Mouse (Mus musculus) natural killer cell, adult 2 months (primary cell): ENCODE measurements around the gene Pdik1l.

Experiments used
- DNase-seq, 2 experiments: peaks; one replicate each; pipeline ENCODE4 v3.0.0; 2022; ENCODE audit warnings: low spot score in 2 of 2

Pdik1l gene

DNA sequence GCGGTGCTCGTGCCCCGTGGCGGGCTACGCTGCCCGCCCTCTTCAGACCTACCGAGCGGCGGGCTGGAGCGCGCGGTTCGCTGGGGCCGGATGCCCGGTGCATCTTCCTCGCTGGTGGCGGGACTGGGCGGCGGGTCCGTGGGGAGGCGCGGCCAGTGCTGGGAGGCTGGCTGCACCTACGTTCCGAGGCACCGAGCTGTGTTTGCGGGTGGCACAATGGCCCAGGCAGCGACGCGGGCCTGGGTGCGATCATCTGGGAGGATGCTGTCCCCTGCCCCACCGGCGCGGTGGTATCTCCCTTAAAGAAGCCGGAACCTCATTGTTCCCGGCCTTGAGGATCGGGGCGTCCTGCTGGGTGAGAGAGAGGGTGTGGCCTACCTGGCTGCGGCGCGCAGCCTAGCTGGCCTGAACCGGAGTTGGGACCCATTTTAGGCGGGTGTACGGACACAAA is at the start of gene Pdik1l:
Gene Pdik1l (minus strand): TSS at position 321 of the 451 bp plus-strand sequence.
- peak; percentile 72 to 80 for DNase-seq

DNA sequence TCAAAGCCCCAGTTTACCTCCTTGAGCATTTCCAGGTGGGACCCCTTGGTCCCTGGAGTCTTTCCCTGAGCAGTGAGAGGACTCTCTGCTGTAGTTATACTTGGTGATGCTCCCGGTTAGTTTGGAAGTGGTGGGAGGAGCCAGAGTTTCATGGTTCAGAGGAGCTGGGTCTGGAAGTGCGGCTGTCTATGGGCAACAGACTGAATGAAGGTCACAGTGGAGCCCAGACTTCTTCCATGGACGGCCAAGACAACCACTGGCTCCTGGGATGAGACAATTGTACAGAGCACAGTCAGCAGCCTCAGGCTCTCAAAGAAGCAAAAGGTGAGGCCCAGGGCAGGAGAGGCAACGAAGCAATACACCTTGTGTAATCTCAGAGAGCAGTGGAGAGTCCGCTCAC is 42.6 kb upstream of the Pdik1l start:
- DNase-seq = no peak

DNA sequence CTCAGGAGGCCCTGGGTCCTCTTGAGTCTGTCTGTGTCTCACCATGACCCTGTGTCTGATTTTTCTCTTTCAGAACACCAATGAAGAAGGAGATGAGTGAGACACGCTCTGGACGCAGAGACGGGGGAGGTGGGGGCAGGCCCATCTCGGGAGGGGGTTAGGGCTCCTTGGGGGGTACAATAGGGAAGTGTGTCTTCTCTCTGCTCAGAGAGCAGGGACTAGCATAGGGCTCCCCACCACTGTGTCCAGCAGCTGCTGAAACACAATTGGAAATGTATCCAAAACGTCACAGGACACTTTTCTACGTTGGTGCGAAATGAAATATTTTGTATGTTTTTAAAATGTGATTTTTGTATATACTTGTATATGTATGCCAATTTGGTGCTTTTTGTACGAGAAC is 41.1 kb upstream of the Pdik1l start:
- no peak for DNase-seq

DNA sequence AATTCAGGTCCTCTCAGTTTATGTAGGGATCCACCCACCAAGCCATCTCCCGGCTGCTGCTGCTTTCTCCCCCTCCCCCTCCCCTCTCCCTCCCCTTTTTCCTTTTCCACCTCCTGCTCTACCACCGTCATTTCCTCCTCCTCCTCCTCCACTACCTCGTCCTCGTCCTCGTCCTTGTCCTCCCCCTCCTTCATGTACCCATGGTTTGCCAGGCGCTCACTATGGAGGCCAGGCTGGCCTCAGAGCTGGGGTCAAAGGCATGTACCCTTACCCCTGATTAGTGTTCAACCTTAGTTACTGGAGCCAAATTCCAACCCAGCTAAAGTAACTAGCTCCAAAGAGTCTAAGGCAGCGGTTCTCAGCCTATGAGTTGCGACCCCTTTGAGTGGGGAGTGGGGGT is 40.5 kb upstream of the Pdik1l start:
- DNase-seq = no peak

DNA sequence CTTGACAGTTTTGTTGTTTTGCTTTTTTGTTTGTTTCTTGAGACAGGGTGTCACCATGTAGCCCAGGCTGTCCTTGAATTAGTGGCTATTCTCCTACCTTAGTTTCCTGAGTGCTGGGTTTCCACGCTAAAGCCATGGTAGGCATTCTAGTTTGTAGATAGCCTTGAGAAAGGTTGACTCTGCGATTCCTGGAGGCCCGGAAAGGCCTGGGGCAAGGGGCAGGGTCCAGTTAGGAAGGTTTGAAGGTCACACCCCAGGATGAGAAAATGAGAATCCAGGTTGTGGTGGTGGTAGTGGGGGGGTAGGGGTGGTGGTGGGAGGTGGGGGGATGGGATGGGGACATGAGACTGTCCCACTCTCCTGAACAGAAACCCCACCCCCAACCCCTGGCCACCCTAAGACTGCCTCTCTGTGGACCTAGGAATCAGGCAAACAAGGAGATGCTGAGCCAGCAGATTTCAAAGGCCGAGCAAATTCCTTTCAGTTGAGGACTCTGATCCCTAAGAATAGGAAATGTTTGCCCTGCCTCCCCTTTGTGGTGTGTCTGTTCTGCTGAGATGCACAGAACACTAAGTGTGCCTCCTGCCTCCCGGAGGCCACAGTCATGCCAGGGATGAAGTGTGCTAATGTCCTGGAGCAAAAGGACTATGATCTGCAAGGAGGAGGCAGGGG is 39.3 kb upstream of the Pdik1l start:
- no peak for DNase-seq

DNA sequence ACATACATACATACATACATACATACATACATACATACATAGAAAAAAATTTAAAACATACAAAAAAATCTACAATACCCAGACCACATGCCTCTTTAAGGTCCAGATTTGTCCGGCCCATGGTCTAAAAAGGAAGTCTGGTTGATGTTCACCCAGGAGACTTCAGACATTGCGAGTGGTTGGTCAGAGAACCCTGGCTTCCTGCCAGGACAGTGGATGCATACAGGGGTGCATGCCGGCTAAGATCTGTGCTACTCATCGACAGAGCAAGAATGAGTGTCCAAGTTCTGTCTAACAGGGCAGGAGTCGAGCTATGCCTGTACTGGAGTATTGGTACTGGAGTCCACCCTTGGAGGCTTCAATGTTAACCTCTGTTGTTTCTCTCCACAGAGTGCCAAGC is 37.0 kb upstream of the Pdik1l start:
- DNase-seq = no peak

DNA sequence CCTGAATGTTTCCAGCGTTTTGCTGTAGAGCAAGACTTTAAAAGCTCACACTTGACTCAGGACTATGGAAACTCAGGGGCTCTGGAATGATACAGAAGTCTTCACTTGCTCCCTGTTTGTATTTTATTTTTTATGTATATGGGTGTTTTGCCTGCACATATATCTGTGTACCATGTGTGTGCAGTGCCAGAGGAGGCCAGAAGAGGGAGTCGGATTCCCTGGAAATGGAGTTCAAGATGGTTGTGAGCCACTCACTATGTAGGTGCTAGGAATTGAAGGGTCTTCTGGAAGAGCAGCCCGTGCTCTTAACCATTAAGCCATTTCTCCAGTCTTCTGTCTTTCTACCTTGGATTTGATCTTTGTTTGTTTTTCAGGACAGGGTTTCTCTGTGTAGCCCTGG is 33.8 kb upstream of the Pdik1l start:
- no peak for DNase-seq

DNA sequence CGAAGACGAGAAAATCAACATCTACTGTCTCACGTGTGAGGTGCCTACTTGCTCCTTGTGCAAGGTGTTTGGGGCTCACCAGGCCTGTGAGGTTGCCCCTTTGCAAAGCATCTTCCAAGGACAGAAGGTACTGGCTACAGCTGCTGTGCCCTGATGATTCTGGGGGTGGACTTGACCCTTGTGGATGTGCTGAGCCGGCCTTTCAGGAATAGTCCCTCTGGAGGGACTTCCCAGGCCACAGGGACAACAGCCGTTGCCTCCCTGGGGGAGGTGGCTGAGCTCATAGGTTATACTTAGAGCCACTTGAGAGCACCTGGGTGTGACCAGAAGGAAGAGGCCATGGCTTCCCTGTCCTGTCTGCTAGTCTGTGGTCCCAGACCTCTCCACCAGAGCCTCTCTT is 32.0 kb upstream of the Pdik1l start:
- DNase-seq = no peak

DNA sequence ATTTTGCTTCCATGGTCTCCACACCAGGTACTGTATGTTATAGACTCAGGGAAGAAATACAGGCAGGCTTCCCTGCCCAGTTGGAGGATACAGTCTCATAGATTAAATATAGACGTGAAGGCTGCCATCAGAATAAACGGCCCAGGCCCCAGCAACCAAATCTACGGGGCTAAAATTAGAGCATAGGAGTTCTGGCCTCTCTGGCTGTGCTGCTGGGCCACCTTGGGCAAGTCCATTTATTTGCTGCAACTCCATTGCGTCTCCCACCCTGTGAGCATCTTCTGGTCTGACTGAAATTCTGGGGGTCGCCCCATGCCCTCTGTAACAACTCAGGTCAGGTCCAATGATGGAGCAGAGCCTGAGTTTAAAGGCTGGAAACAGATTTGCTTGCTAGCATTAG is 31.4 kb upstream of the Pdik1l start:
- DNase-seq = no peak

DNA sequence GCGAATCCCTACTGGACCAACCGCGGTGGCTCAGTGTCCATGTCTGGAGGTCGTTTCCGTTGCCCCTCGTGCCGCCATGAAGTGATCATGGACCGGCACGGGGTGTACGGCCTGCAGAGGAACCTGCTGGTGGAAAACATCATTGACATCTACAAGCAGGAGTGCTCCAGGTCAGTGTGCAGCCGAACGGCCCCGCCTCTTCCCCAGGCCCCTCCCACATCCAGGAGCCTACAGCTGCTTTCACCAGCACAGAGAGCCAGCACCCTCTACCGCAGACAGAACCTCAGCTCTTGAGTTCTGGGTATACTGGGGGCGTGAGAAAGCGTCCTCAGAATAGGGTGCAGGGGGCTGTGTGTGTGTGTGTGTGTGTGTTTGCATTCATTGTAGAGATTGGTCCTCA is 28.7 kb upstream of the Pdik1l start:
- DNase-seq = no peak

DNA sequence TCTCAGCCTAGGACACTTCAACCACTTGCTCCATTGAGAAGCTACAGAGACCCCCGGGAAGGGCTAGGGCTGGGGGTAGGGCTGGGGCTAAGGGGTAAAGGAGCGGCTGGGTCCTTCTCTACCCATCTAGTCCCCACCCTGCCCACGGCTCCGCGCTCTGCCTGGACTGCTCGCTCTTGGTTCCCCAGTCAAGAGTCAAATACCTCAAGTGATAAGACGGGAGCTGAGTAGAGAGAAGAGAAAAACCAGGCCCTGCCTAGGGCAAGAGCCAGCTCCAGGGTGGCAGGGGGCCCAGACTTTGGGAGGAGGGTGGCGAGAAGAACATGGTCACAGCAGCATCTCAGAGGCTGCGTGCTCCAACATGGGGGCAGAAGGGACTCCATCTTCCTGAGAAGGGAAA is 27.8 kb upstream of the Pdik1l start:
- no peak for DNase-seq

DNA sequence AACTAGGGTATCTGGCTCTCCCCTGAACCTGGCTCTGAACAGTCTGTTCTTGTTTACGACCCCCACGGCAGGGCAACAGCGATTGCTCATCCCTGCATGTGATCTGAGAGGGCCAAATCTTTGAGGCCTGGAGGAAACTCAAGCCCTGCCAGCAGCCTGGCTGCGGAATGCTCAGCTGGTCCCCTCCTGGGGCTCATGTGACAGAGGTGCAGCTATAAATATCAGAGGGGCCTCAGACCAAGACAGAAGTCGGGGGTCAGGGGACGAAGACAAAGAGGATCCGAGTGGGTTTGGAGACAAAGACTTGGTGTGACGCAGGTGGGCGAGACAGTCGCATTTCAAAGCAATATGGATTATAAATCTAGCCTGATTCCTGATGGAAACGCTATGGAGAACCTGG is 27.2 kb upstream of the Pdik1l start, which contains the start of gene Trim63:
Gene Trim63 (plus strand): TSS at position 245 of the 400 bp plus-strand sequence.
- DNase-seq = no peak

DNA sequence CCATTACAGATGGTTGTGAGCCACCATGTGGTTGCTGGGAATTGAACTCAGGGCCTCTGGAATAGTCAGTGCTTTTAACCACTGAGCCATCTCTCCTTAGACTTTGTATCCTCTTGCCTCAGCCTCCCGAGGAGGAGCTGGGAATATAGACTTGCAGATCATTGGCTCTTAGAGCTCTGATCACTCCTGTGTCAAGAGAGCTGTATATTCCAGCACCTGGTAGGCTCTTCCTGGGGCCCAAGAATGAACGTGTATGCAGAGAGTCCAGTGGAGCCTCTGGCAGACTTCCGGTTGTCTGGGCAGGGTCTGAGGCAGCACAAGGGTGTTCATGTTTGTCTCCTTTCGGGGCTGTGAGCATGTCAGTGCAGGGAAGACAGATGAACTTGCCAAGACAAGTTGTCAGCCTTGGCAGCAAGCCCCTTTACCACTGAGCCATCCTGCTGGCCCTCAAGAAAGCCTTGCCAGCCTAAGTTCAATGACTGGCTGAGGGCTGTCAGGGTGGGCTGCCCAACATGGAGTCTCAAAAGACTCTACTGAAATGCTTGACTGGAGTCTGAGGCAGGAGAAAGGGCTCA is 26.5 kb upstream of the Pdik1l start:
- DNase-seq = no peak

DNA sequence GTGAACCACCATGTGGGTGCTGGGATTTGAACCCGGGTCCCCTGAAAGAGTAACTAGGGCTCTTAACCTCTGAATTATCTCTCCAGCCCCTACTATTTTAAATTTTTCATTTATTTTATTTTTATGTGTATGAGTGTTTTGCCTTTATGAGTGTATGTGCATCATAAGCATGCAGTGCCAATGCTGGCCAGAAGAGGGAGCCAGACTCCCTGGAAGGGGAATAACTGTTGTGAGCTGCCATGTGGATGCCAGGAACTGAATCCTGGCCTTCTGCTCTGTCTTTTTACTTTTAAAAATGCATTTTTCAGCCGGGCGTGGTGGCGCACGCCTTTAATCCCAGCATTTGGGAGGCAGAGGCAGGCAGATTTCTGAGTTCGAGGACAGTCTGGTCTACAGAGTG is 25.2 kb upstream of the Pdik1l start:
- no peak for DNase-seq

DNA sequence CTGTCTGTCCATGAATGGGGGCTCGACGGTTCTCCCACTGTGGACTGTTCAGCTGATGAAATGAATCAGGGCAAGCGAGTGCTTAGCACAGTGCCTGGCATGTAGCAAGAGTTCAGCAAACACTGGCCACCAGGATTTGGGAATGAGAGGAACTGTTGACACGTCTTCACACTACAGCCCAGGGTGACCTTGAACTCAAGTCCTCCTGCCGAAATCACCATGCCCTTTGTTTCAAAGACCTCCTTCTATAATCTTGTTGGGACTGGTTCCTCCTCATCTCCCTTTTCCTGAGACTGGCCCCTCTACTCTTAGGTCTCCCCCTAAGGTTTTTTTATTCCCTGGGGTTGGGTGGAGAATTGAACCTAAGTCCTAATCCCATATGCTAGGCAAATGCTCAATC is 24.6 kb upstream of the Pdik1l start:
- no peak for DNase-seq

DNA sequence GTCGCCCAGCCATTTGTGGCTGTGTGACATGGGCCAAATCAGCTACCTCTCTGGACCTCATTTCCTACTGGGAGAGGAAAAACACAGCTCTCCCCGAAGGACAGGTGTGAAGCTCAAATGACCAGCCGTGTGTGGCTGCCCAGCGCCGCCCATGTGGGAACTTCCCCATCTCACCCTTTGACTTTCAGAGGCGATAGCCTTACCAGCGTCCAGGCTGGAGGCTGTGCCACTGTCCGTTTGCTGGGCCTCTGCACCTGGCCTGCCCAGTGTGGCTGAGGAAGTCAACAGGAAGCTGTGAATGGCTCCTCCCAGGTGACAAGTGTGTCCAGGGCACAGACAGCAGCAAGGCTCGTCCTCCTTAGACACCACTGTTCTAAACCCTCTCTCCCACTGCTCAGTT is 24.1 kb upstream of the Pdik1l start:
- DNase-seq = no peak

DNA sequence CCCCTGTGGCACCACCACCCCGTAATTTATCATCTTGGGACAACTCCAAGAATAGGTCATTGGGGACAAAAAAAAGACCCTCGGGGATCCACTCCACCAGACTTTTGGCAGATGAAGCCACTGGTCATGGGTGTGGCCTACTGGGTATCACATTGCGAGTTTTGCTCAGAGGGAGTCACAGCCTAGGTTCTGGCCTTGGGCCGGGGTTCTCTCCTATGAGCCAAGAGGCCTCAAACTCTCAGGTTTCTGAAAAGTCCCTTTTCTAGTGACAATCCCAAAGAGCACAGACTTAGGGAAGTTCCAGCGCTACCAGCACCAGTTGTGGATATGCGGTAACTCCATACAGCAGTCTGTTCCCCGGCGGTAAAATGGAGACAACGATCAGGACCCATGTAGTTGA is 23.0 kb upstream of the Pdik1l start:
- DNase-seq = no peak

DNA sequence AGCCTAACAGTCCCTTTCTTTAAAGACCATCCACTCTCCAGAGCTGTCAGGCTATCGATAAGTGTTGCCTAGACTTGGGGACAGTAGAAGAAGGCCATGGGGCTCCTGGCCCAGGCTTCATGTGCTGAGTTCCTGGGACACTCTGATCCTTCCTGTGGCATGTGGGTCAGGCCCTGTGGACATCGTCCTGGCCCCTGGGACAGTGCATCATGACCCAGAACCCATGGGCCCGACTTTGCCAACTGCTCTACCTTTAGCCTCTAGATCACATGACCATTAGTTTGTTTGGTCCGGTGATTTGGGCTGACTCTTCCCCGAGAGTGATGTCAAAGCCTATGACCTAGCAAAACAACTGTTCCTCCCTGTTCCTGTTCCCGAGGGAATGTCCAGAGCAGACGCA is 22.4 kb upstream of the Pdik1l start:
- no peak for DNase-seq

DNA sequence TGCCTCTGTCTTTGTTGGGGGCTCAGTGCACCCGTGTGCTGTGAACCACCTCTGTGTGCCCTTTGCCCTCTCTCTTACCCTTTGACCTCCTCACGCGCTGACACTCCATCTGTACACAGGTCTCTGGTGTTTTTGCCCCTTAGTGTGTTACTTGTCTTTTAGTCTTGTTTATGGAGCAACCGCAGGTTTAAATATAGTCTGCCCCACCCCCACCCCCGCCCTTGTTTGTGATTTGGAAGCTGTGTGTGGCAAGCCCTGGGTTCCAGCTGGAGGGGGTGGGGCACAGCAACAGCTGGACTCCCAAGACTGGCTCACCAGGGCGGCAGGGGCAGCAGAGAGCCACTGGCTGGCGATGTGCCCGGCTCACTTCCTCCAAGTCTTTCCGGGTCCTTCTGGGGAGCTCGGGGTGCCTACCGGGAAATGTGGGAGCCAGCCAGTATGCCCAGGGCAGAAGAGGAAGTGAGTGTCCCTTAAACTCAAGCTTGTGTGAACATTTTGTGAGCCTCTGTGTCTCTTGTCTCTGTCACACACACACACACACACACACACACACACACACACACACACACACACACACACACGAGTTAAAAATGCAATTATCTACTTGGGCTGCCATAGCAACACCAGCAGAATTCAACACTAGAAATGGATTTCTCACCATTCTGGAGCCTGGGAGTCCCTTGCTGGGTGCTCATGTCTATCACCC is 19.8 kb upstream of the Pdik1l start:
- DNase-seq = peak in 1 of 2 experiments; percentile 19

DNA sequence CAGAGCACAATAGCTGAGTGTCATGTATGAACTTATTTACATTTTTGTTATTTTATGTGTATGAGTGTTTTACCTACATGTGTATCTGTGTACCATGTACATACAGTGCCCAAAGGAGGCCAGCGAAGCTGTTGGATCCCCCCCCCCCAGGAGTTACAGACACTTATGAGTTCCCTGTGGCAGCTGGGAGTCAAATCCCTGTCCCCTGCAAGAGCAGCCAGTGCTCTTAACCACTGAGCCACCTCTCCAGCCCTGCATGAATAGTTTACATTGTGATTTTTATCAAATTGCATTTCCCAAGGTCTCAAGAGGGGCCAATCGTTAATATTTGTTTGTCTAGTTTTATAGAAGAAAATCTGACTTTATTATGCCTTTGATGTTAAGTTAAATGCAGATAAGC is 19.3 kb upstream of the Pdik1l start:
- no peak for DNase-seq

DNA sequence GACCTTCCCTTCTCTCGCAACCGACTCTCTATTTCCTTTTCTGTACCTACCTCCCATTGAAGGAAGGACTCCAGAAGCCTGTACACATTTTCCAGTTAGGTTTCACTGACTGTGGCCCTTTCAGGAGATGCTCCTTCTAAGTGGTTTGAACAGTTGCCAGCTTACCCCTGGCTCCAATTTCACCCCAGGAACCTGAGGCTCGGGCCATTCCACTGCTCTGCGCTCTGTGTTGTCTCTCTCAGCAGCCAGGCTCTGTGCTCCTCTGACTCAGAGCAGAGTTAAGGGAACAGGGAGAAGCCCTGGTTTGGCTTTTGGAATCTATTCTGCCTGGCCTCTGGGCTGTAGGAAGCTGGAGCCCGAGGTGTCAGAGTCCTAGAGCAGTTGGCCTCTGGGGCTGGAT is 14.4 kb upstream of the Pdik1l start:
- DNase-seq = no peak

DNA sequence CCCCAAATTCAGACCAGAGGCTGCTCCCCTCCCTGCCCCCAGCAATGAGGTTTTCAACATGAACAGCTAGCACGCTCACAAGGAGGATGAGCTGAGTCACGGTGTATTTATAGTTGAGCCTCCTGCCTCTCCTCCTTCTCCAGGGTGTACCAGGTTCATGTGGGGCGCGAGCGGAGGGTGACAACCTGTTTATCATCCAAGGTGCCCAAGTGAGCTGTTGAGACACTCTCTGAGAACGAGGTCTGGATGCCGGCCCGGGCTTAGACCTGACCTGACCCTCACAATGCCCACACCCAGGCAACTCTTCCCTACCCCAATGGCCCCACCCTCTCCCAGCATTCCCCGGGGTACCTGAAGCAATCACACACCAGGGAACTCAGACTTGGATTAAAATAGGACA is 12.6 kb upstream of the Pdik1l start:
- DNase-seq = no peak

DNA sequence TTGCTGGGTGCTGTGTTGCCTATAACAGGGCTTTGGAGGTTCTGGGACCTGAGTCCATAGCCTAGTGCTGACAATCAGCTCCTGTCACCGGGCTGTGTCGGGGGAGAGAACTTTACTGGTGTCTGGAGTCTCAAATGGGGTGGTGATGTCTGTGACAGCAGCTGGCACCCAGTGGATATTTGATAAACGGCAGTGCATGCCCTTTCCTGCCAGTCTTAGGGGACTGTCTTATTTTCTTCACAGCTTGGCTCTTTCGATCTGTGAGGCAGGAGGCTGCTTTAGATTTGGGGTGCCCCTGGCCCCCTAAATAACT is 11.8 kb upstream of the Pdik1l start:
- DNase-seq = no peak
